Mouse (Mus musculus): Measurements from ENCODE around the gene Sp7. TPM values are rescaled to one million over a fixed set of nuclear protein-coding genes. Genes with fewer than 3 reads are reported as not detected.
"Not testable (repeated sequence)": the region's sequence is repeated elsewhere in the genome, so short reads cannot be mapped to it uniquely, and the experiment has no call there.

The Sp7 gene
- total RNA-seq, 2 experiments from 2014 or later: 0.16 TPM; not detected in 1

DNA sequence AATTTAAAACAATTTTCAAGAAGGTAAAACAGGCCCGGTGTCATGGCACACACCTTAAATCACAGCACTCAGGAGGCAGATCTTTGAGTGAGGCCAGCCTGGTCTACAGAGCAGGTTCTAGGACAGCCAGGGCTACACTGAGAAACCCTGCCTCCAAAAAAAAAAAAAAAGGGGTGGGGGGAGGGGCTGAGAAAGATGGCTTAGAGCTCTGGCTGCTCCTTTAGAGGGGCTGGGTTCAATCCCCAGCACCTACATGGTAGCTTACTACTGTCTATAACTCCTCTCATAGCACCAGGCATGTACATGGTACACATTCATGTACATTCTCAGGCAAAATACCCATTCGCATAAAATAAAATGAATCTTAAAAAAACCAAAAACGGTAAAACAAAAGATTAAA is 22.5 kb downstream of the Sp7 start:
- no peak for DNase-seq

DNA sequence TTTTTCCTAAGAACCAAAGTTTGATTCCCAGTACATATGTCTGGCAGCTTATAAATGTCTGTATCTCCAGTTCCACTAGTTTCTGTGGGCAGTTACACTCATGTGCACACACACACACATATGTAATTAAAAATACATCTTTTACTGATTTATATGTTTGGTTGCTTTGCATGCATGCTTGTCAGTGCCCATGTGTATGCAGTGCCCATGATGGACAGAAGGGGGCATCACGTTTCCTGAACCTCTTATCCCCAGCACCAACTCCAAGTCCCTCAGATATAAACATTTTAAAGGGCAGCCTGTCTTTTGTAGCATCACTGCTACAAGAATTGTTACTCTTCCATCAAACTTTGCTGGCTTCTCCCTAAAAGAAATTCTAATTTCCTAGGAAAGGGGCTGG is 25.4 kb downstream of the Sp7 start:
- DNase-seq: peak; percentile 54 to 67

DNA sequence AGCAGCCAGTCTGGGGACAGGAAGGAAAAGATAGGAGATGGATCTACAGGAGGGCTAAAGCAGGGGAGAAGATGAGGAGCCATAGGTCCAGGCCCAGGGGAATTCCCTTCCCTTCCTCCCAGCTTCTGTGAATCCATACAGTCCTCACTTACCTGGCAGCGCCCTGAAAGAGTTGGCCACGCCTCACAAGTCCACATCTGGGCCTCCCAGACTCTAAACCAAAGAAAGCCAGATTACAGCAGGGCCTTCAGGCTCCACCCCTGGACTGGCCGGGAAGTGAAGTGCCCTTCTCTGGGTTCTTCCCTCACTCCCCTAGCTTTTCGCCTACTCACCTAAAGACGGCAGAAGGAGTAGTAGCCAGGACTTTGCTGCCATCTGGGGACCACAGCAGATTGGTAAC is 27.4 kb downstream of the Sp7 start:
- DNase-seq: no peak

DNA sequence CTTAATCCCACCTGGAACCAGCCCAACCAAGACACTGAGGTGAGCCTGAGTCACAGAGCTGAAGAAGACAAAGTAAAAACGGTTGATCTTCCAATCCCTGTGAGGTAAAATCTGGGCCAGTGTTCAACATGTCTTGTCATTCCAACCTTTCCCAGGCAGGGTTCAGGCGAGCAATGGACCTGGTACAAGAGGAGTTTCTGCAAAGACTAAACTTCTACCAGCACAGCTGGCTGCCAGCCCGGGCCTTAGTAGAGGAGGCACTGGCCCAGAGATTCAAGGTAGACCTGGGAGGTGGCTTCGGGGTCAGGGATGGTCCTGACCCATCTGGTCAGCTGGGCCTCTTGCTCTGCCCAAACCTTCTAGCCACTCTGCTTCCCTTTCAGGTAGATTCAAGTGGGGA is 30.0 kb downstream of the Sp7 start:
- no peak for DNase-seq

DNA sequence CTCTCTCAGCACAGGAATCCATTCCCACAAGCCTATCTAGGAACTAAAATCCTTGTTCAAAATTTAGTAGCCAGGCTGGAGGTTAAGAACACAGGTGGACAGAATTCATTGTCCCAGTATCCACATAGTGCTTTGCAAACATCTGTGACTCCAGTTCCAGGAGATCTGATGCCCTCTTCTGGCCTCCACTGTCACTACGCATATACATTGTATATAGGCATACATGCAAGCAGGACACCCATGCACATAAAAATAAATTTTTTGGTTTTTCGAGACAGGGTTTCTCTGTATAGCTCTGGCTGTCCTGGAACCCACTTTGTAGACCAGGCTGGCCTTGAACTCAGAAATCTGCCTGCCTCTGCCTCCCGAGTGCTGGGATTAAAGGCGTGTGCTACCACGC is 31.1 kb downstream of the Sp7 start:
- DNase-seq: not testable (repeated sequence)

DNA sequence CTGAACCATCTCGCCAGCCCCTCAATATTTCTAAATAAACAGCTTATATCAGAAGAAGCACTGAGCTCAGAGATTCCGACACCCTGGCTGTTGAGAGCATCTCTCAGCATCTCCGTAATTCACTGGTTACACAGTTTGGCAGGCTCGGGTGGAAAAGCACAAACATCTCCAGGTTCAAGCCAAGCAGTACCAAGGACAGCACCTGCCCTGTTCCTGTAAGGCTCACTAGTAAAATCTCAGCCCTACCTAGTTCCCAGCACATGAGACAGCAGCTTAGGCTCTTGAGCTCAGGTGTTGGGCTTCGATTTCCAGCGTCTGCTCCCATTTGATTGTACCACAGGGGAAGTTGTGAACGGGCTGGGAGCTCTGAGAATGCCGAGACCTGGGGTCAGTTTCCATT is 31.7 kb downstream of the Sp7 start:
- no peak for DNase-seq

DNA sequence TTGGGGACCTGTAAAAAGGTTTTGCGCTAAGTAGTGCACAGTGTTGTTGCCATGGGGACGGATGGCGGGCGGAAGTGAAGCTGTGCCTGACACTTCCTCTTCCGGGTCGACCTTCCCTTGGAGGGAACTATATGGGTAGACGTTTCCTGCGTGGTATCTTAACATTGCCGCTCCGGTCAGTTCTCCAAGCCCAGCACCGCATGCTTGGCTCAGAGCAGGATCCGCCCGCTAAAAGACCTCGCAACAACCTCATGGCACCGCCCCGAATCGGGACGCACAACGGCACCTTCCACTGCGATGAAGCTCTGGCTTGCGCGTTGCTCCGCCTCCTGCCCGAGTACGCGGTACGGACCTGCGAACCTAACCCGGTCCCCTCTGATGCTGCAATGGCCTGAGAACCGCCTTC is 35.4 kb downstream of the Sp7 start, which contains the start of gene Myg1:
Gene Myg1, plus strand, starts transcription at position 100 of the 406 bp plus-strand sequence.
- DNase-seq: peak; percentile 88 to 92

DNA sequence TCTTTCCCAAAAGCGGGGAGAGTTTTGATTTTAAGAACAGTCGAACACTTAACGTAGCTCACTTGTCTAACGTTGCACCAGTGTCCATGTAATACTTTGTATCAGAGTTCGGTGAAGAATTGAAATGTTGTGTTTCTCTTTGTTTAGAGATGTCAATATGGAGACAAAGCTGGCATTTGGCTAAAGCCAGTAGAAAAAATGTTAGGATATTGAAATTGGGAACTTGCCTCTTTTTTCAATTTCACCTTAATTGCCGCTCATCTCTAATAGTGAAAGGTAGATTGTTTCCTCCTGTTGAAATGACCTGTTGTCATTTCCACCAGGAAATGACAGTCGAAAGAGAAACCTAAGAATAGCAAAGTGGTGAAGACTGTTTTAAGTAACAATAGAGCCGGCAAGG is 40.1 kb downstream of the Sp7 start:
- no peak for DNase-seq

DNA sequence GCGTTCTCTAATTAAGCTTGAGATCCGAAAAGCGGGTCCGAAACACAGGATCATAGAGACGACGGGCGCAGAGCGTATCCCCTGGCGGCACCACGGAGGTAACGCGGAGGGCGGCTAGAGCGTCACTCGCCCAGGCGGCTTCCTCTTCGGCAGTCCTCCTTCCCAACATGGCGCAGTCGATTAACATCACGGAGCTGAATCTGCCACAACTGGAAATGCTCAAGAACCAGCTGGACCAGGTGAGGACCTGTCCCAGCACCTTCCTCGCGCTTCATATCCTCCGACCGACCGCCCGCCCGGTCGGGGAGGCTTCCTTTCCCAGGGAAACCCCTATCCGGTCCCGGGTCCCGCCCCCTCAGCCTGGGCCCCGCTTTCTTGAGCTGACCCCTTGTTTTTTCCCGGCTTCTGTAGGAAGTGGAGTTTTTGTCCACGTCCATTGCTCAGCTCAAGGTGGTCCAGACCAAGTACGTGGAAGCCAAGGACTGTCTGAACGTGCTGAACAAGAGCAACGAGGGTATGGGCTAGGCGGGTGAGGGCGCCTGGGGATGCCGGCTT is 40.9 kb downstream of the Sp7 start, which contains the start of gene Pfdn5:
Gene Pfdn5, plus strand, starts transcription at position 95 of the 555 bp plus-strand sequence.
- peak; percentile 92 to 94 for DNase-seq

DNA sequence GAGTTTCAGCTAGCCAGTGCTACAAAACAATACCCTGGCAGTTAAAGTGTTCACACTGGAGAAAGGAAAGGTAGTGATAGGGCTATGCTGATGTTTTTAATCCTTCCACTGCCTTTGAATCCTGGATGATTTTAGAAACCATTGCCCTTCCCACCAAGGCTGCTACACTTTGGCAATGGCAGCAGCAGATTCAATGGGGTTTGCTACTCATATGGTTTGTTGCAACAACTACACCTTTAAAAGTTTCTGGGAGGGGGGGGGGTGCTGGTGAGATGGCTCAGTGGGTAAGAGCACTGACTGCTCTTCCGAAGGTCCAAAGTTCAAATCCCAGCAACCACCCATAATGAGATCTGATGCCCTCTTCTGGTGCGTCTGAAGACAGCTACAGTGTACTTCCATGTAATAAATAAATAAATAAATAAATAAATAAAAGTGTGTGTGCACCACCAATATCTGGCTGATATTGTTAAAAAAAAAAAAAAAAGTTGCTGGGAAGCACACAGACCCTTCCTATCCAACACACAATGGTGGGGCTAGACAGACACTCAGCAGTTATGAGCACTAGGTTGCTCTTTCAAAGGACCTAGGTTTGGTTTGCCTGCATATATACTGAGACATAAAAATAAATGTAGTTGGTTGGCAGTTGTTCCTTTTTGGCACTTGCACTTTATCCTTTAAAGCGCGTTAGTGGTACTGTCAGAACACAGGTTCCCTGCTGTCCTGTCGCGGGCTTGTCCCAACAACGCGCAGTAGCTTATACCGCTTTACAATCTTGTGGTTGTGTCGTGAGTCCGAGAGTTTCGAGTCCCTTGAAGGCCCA is 42.1 kb downstream of the Sp7 start:
- no peak for DNase-seq

DNA sequence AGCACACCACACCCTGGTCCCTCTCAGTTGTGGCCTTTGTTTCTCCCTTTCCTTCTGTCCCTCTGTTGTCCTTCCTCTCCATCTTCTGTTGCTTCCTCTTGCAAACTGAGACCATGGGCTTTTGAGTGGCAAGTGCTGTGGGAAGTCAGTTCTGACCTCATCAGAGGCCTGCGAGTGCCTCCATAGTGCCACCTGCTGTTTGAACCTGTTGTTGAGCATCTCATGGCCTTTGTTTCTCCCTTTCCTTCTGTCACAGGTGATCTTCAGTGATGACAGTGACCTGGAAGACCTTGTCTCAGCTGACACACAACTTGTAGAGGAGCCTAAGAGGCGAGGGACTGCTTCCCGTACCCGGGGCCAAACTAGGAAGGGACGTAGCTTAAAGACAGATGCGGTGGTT is 50.7 kb downstream of the Sp7 start:
- DNase-seq: peak; percentile 65 to 80

DNA sequence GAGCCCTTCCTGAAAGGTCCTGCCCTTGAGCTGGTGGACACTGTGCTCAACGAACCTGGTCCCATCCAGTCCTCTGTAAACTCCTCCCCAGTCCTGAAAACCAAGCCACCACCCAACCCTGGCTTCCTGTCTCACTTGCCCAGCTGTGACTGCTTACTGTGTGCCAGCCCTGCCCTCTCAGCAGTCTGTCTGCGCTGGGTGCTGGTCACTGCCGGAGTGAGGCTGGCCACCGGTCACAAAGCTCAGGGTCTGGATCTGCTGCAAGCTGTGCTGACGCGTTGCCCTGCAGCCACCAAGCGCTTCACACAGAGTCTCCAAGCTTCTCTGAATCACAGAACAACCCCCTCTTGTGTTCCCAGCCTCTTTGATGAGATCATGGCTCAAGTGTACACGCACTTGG is 51.7 kb downstream of the Sp7 start:
- DNase-seq: peak; percentile 6 to 33

DNA sequence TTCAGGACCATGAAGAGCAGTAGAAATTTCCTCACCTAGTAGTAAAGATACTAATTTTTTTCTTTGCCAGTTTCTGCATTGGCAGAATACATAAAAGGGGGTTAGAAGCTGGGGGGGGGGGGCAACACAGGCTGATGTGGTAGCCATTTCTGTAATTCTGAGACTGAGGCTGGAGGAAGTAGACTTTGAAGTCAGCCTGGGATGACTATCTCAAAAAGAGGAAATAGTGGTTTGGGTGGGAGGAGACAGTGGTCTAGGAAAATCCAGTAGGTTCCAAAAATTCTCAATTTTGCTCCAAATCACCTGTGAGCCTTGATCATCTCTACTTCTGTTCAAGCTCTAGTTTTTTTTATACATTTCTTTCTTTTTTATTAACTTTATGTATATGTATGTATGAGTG is 55.5 kb downstream of the Sp7 start:
- DNase-seq: no peak

DNA sequence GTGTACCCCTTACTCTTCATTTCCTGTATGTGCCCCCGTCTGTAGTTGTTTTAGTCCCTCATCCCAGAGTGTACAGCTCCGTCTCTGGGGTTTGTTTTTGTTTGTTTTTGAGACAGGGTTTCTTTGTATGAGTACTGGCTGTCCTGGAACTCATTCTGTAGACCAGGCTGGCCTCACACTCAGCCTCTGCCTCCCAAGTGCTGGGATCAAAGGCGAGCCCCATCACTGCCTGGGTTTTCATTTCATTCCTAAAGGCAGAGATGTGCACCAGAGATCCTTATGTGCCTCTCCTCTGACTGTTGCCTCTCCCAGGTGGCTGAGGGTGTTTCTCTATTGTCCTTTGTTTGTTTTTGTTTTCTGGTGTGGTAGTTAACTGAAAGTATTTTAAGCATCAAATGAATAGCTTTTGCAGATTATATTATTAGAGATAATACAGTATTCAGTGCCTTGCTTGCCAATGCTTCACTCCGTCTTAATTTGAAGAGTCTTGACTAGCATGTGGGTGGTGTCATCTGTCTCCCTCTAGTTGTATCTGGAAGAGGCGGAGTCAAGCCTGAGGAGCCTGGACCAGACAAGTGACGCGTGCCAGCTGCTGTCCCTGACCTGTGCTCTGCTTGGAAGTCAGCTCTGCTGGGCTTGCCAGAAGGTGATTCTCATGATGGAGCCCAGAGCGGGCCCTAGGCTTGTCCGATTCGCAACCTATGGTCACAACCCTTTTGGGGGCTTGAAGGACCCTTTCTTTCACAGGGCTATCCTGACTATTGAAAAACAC is 56.7 kb downstream of the Sp7 start:
- peak; percentile 74 to 75 for DNase-seq

DNA sequence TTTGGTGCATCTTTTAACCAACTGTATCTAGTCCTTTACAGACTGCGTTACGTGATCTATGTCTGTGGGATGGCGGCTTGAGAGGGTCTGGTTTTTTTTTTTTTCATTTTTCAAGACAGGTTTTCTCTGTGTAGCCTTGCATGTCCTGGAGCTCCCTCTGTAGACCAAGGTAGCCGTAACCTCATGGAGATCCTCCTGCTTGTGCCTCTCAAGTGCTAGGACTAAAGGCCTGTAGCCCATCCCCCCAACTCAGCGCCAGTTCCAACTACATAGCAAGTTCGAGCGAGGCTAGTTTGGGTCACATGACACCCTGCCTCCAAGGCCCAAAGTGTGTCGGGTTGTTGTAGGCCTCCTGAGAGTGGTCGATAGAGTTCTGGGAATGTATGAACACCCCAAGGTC is 58.3 kb downstream of the Sp7 start:
- no peak for DNase-seq

Other genes starting within 250 kb of the Sp7 start
- gene Spryd3, start 230.9 kb downstream of the Sp7 start, total RNA-seq (2021): 10 to 100 TPM; 34.4 to 42.4 TPM
- gene Igfbp6, start 222.8 kb downstream of the Sp7 start, total RNA-seq (2021): 10 to 100 TPM; 43.4 to 51.3 TPM
- under 1 TPM; 0.40 to 0.49 TPM for gene Soat2, start 216.7 kb downstream of the Sp7 start, total RNA-seq (2021)
- 10 to 100 TPM; 52.6 to 66.7 TPM for gene Zfp740, start 163.9 kb downstream of the Sp7 start, total RNA-seq (2021)
- gene Csad, start 162.5 kb downstream of the Sp7 start, total RNA-seq (2021): 10 to 100 TPM; 79.0 to 83.7 TPM
- gene Itgb7, start 135.2 kb downstream of the Sp7 start, total RNA-seq (2021): 1 to 10 TPM; 1.5 to 2.9 TPM
- 10 to 100 TPM; 21.7 to 30.4 TPM for gene Rarg, start 109.7 kb downstream of the Sp7 start, total RNA-seq (2021)
- not detected for gene Gm9918, start 96.6 kb downstream of the Sp7 start, total RNA-seq (2021)
- 10 to 100 TPM; 39.0 to 40.0 TPM for gene Mfsd5, start 87.7 kb downstream of the Sp7 start, total RNA-seq (2021)
- 1 to 10 TPM; 3.2 to 3.6 TPM for gene Espl1, start 70.9 kb downstream of the Sp7 start, total RNA-seq (2021)
- 100 to 1,000 TPM; 420 TPM for gene Pfdn5, start 41.1 kb downstream of the Sp7 start, total RNA-seq (2021)
- gene Myg1, start 35.5 kb downstream of the Sp7 start, total RNA-seq (2021): 10 to 100 TPM; 59.0 to 59.1 TPM
- gene Aaas, start 16.4 kb downstream of the Sp7 start, total RNA-seq (2021): 10 to 100 TPM; 13.7 to 16.2 TPM
- 10 to 100 TPM; 78.9 to 79.7 TPM for gene Sp1, start 39.0 kb upstream of the Sp7 start, total RNA-seq (2021)
- 1 to 10 TPM; 1.2 to 2.5 TPM for gene Amhr2, start 78.2 kb upstream of the Sp7 start, total RNA-seq (2021)
- 100 to 1,000 TPM; 112 to 116 TPM for gene Prr13, start 91.8 kb upstream of the Sp7 start, total RNA-seq (2021)
- 100 to 1,000 TPM; 724 to 759 TPM for gene Pcbp2, start 103.4 kb upstream of the Sp7 start, total RNA-seq (2021)
- gene Gm10337, start 136.5 kb upstream of the Sp7 start, total RNA-seq (2021): not detected
- 1 to 10 TPM; 8.0 to 8.9 TPM for gene Map3k12, start 149.9 kb upstream of the Sp7 start, total RNA-seq (2021)
- gene Tarbp2, start 151.0 kb upstream of the Sp7 start, total RNA-seq (2021): 10 to 100 TPM; 32.5 to 33.5 TPM
- gene Npff, start 157.8 kb upstream of the Sp7 start, total RNA-seq (2021): 1 to 10 TPM; 2.5 to 3.6 TPM

Data from adrenal gland, postnatal 36 days (tissue).